7 mouse cellular contexts compared by ENCODE assay signal in the genomic region with DNA sequence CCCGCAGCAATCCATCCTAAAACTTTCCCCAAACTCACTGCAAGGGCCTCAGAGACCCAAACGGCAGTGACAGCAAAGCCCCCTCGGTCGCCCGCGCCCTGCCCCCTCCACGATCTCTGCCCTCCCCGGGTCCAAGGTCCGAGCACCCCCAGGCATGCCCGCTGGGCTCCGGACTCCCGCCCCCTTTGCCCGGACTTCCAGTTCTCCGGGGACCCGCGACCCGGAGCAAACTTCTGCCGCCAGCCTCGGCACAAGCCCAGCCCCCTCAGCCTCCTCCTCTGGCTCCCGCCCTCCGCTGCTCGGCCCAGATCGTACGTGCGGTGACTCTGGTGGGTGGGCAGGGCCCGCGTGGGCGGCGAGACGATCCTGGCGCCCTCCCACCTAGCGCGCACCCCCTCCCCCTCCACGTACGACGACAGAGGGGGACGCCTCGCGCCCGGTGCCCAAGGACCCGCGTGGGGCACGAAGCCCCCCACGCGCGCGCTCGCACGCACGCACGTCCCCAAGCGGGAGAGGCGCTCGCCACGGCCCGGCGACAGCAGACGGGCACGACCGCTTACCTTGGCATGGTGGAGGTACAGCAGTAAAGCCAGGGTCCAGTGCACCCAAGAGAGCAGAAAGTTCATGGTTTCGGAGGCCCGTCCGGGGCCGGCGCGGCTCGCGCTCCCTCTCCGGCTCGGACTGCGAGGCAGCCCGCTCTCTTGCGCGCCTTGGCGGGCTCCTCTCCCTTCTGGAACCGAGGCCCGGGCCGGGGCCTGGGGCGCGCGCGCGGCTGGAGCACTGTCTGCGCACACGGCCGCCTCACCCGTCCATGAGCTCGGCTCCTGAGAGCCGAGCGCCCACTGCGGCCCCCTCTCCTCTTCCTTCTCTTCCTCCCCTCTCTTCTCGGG. TPM values are rescaled to one million over a fixed set of nuclear protein-coding genes. Genes with fewer than 3 reads are reported as not detected.
DNase-seq lines count a peak whose midpoint lies in the region; ATAC-seq lines count a peak whose summit lies in the region.

No protein-coding gene starts in this region.

- peak; percentile 93 for DNase-seq in adrenal gland, adult 2 months
- peak; percentile 77 for DNase-seq in gastrocnemius, postnatal 25 days
- DNase-seq in limb, embryonic 10.5 days (ENCODE audit: low spot score) = peak; percentile 83
- DNase-seq in spleen, postnatal 10 days (ENCODE audit: low spot score in 2 of 2) = peak; percentile 45 to 53

- H3K4me2 ChIP-seq in intestine, embryonic 16.5 days (ENCODE audit: low read depth, low read length) = peak overlapping the region; percentile 80
- peak overlapping the region; percentile 66 for H3K4me2 ChIP-seq in midbrain, embryonic 13.5 days (replicated peaks)

- WGBS in intestine, embryonic 16.5 days = under 1% methylated on average over 78 of the region's 92 CpGs
- under 1% methylated on average over 92 of the region's 92 CpGs for WGBS in limb, embryonic 10.5 days
- under 1% methylated on average over 88 of the region's 92 CpGs for WGBS in midbrain, embryonic 13.5 days

- no peaks in the 10 kb centered on the region for H3K9me3 ChIP-seq in intestine, embryonic 16.5 days (ENCODE audit: control insufficient read depth, low read length)
- no peaks in the 10 kb centered on the region for H3K9me3 ChIP-seq in limb, embryonic 10.5 days (replicated peaks)
- H3K9me3 ChIP-seq in midbrain, embryonic 13.5 days = no peaks in the 10 kb centered on the region

- peak overlapping the region; percentile 83 for H3K9ac ChIP-seq in intestine, embryonic 16.5 days (ENCODE audit: low read depth, low read length)
- peak overlapping the region; percentile 94 for H3K9ac ChIP-seq in midbrain, embryonic 13.5 days (replicated peaks)

- 0 out of 2 replicates have a peak, but pooled peaks cover 2% of the 10 kb centered on the region for H3K36me3 ChIP-seq in intestine, embryonic 16.5 days (ENCODE audit: control insufficient read depth, insufficient read depth, low read length)
- peaks cover 25% of the 10 kb centered on the region for H3K36me3 ChIP-seq in limb, embryonic 10.5 days
- H3K36me3 ChIP-seq in midbrain, embryonic 13.5 days = no peaks in the 10 kb centered on the region

- peak overlapping the region; percentile 87 for H3K27ac ChIP-seq in intestine, embryonic 16.5 days (ENCODE audit: low read length)
- peak overlapping the region; percentile 98 for H3K27ac ChIP-seq in limb, embryonic 10.5 days
- H3K27ac ChIP-seq in midbrain, embryonic 13.5 days = peak overlapping the region; percentile 90

- H3K27me3 ChIP-seq in intestine, embryonic 16.5 days (replicated peaks; ENCODE audit: control insufficient read depth, insufficient read depth, low read length) = no peaks in the 10 kb centered on the region
- H3K27me3 ChIP-seq in limb, embryonic 10.5 days (ENCODE audit: low read depth, poor library complexity, severe bottlenecking) = peaks cover 14% of the 10 kb centered on the region
- H3K27me3 ChIP-seq in midbrain, embryonic 13.5 days = 0 out of 2 replicates have a peak, but pooled peaks cover 5% of the 10 kb centered on the region

- H3K4me3 ChIP-seq in intestine, embryonic 16.5 days (ENCODE audit: low read length) = peak overlapping the region; percentile 94
- H3K4me3 ChIP-seq in limb, embryonic 10.5 days = peak overlapping the region; percentile 86
- H3K4me3 ChIP-seq in midbrain, embryonic 13.5 days (replicated peaks) = peak overlapping the region; percentile 85

- ATAC-seq in common myeloid progenitor, adult 5-6 weeks (replicated peaks; ENCODE audit: low read depth, poor library complexity, severe bottlenecking) = 0 out of 2 replicates have a peak, but pooled peaks have one; percentile 12
- peak; percentile 62 for ATAC-seq in intestine, embryonic 16.5 days
- peak; percentile 28 for ATAC-seq in midbrain, embryonic 13.5 days

- peaks cover 52% of the 10 kb centered on the region for H3K4me1 ChIP-seq in intestine, embryonic 16.5 days (ENCODE audit: control insufficient read depth, insufficient read depth, low read length)
- H3K4me1 ChIP-seq in limb, embryonic 10.5 days = peaks cover 65% of the 10 kb centered on the region
- peaks cover 59% of the 10 kb centered on the region for H3K4me1 ChIP-seq in midbrain, embryonic 13.5 days (replicated peaks)

RNA-seq across cellular contexts. Expression of gene Vegfa, which starts 1.2 kb away (rescaled TPM):
- total RNA-seq in adrenal gland, adult 2 months (2021) = 100 to 1,000 TPM; 395 to 486 TPM
- 751 and 799 TPM in 2 replicates for polyA plus RNA-seq in adrenal gland, adult 2 months (2012; rRNA removed)
- total RNA-seq in common myeloid progenitor, adult 5-6 weeks (2017) = 13.2 and 17.9 TPM in 2 replicates
- total RNA-seq in gastrocnemius, postnatal 25 days (2021) = 100 to 1,000 TPM; 135 to 170 TPM
- 2.7 and 3.3 TPM in 2 replicates for polyA plus RNA-seq in intestine, embryonic 16.5 days (2015; fragmentation: Nextera tagmentation; extraction: Ambion mirVana)
- 2.0 and 3.1 TPM in 2 replicates for polyA plus RNA-seq in limb, embryonic 10.5 days (2016; fragmentation: Nextera tagmentation; extraction: Ambion mirVana)
- polyA plus RNA-seq in midbrain, embryonic 13.5 days (2015; fragmentation: Nextera tagmentation; extraction: Ambion mirVana) = 2.7 and 3.4 TPM in 2 replicates

Comparison
In these comparisons a context has a peak if more than half of its experiments do, and no peak if none do; other contexts are left out.
1. Peak in every context shown above with its lines: DNase-seq, ATAC-seq, H3K4me3 ChIP-seq and H3K27ac ChIP-seq.
2. ATAC-seq: peak in every context shown above with its lines; median percentile 62 in intestine, embryonic 16.5 days; 28 in midbrain, embryonic 13.5 days; 12 in common myeloid progenitor, adult 5-6 weeks.
3. RNA of gene Vegfa, which starts 1.2 kb away (polyA plus RNA-seq): 751 to 799 TPM in adrenal gland, adult 2 months; 2.7 to 3.4 TPM in midbrain, embryonic 13.5 days, 2.7 to 3.3 TPM in intestine, embryonic 16.5 days and 2.0 to 3.1 TPM in limb, embryonic 10.5 days; every median in the first group is over 100 times any median in the second.